Mouse (Mus musculus): ENCODE data around the gene Sae1.

DNA sequence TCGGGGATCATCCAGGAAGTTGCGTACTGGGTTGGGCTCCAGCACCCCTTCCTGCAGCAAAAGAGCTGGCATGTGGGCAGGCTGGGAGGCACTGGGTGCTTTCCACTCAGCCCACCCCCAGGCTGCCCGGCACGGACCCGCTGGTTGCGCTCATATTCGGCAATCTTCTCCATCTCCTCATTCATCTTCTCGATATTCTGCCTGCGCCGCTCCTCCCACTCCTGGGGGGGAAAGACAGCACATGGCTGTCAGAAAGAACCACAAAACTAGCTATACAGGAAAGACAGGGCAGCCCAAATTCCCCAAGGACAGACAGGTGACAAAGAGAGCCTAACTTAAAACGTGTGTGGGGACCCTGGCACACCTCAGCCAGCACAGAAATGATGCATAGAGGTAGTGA lies 106.9 kb downstream of the Sae1 start:
- TF ChIP-seq CTCF (IDR thresholded peaks at IDR 0.05; ENCODE audit: extremely low read depth, insufficient read depth, low read length) (no peak), POLR2A (IDR thresholded peaks at IDR 0.05; ENCODE audit: extremely low read depth, insufficient read depth, low read length) (no peak)

Data from cortical plate, adult 2 months (tissue).